Mouse (Mus musculus) cerebellum, adult 2 months (tissue): Measurements from ENCODE around the gene Fam131b. TPM values are rescaled to one million over a fixed set of nuclear protein-coding genes. Genes with fewer than 3 reads are reported as not detected.

ENCODE experiments used
- DNase-seq, 2 experiments: peaks; one replicate each; pipeline ENCODE4 v3.0.0; 2021
- H3K27ac ChIP-seq: fragments of 200-500 bp; 2 replicates; pipeline ENCODE4 v1.5.1; 2012; ENCODE audit warnings: low read length, control low read depth, inconsistent platforms; ENCODE audit not compliant: insufficient read depth
- H3K27me3 ChIP-seq: fragments of 200-500 bp; 2 replicates; pipeline ENCODE4 v1.6.1; 2012; ENCODE audit warnings: inconsistent platforms, mild to moderate bottlenecking, low read length, moderate library complexity; ENCODE audit not compliant: control insufficient read depth, insufficient read depth
- H3K4me1 ChIP-seq: fragments of 200-500 bp; 2 replicates; pipeline ENCODE4 v1.6.1; 2011; ENCODE audit warnings: low read length; ENCODE audit not compliant: control insufficient read depth, insufficient read depth
- H3K4me3 ChIP-seq: fragments of 200-500 bp; replicated peaks from 2 replicates; pipeline ENCODE3; 2011; ENCODE audit warnings: mild to moderate bottlenecking, low read depth, low read length, control low read depth; ENCODE audit not compliant: insufficient read depth
- CTCF ChIP-seq: fragments of 200-500 bp; IDR thresholded peaks from 2 replicates; pipeline ENCODE4 v1.5.1; 2011; ENCODE audit warnings: low read depth, mild to moderate bottlenecking, control low read depth, low read length, moderate library complexity, borderline replicate concordance; ENCODE audit not compliant: insufficient read depth
- POLR2A ChIP-seq: fragments of 200-500 bp; IDR thresholded peaks from 2 replicates; pipeline ENCODE4 v1.6.1; 2011; ENCODE audit warnings: low read length, control low read depth, borderline replicate concordance; ENCODE audit not compliant: insufficient read depth
- WGBS: fragments of 180-500 bp; shearing (Covaris S2); methylation state at CpG from one replicate; pipeline ENCODE4 v1.1.7; 2018; 5-methylcytosine and 5-hydroxymethylcytosine counted together
- polyA plus RNA-seq: library from polyadenylated mRNA; depleted of rRNA; stranded (reverse); fragments of >200 nt; gene quantifications from 2 replicates; pipeline ENCODE4 v1.2.3, GENCODE M21; 2012

Fam131b gene
- polyA plus RNA-seq, 1 experiment = 102 TPM

DNA sequence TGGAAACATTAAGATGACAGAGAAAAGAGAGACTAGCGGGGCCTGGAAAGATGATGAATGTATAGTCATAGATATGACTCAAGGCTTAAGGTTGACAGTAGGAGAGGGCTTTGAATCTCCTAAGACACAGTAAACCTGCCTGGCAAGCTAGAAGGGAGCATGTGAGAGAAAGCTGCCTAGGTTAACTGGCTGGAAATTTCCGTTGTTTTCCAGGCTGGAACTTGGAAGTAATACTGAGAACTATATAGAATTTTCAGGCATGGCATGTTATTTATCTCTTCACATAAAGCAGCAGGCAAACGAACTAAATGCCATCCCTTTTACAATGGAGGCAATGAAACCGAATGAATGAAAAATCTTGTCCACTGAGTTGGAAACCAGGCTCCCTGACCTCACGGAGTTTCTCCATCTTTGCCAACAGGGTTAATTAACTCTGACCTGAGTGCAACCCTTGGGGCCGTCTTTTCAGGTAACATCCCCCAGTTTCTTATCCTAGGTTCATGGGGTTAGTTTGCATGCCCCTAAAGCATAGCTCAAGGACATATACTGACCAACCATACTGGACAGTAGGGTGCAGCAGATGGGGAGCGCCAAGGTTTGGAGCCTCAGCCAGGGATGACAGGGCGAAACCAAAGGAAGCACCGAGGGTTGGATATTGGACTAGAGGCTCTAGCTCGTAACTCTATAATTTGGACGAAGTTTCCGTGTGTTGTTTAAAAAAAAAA lies 24.0 kb upstream of the Fam131b start:
- no peak for TF ChIP-seq CTCF
- H3K4me3 ChIP-seq = peak overlapping the region; percentile 55
- H3K27me3 ChIP-seq = no peaks in the 10 kb centered on the region
- H3K27ac ChIP-seq = peak overlapping the region; percentile 56
- H3K4me1 ChIP-seq = peaks cover 24% of the 10 kb centered on the region
- DNase-seq = peak; percentile 68 to 75
- 16% methylated on average over 12 of the region's 12 CpGs for WGBS

- WGBS = 73% methylated on average over 1 of the region's 1 CpGs
- H3K27ac ChIP-seq = peak overlapping the region; percentile 84
- H3K27me3 ChIP-seq = no peaks in the 10 kb centered on the region
- no peak overlapping the region for H3K4me3 ChIP-seq
- DNase-seq = peak; percentile 21 to 42
- TF ChIP-seq POLR2A (no peak), CTCF (no peak)
- peaks cover 32% of the 10 kb centered on the region for H3K4me1 ChIP-seq
Measured at GRCm38 (mm10) chr6:42344255-42344654, 19.8 kb upstream of the Fam131b start.

DNA sequence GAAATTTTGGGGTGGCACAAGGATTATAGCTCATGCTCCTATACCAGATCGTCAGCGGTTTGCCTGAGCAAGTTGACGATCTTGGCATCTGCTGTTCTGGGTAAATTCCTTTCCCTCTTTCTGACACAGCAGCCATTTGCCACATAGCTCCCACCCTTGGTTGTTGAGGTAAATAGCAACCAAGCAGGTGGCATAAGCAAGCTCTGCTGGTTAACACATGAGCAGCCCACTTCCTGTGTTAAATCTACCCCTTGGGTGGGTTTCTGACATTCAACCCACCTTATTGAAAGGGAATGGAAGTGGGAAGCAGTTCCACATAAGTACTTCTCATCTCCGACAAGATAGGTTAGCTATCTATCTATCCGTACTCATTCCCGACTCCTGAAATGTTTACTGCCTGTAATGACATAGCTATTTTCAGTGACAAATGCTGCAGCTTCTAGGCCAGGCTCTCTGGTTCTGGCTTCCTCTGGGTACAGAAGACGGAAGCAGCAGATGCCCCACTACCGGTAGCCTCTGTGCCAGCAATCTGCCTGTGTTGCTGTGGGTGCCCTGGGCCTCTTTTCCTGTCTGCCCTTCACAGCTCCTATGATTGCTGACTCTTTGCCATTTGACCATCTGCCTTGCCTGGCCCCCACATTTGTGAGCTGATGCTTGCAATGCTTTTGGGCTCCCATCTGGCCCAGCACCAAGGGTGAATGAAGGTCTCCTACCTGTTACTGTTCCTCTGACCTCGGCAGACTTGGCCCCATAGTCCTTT lies 19.1 kb upstream of the Fam131b start:
- no peaks in the 10 kb centered on the region for H3K27me3 ChIP-seq
- DNase-seq = peak; percentile 89 to 96
- H3K4me3 ChIP-seq = no peak overlapping the region
- peaks cover 32% of the 10 kb centered on the region for H3K4me1 ChIP-seq
- TF ChIP-seq CTCF (no peak), POLR2A (peak; percentile 40; the same call in 1 of the 2 replicates)
- peak overlapping the region; percentile 84 for H3K27ac ChIP-seq
- 12% methylated on average over 9 of the region's 9 CpGs for WGBS

- Histone ChIP-seq H3K27me3 (no peaks in the 10 kb centered on the region), H3K4me3 (no peak overlapping the region), H3K4me1 (peaks cover 24% of the 10 kb centered on the region), H3K27ac (peak overlapping the region; percentile 84)
- TF ChIP-seq POLR2A (no peak), CTCF (no peak)
- no peak for DNase-seq
- 75% methylated on average over 1 of the region's 1 CpGs for WGBS
Measured at GRCm38 (mm10) chr6:42342171-42342570, 17.7 kb upstream of the Fam131b start.

DNA sequence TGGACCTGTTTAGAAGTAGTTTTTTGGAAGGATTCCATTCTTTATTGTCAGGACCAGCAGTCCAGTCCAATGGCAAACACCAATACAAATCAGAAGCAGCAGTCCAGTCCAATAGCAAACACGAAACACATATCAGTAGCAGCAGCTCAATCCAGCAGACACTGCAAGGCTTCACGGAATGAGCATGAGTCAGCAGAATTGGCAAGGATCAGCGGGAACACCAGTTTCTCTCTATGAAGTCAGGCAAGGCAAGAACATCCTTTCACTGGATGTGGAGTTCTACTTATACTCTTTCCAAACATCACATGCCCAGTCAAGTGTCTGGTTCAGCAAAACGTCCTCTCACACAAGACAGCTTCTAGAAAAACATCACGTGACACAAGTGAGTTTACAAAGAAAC lies 15.5 kb upstream of the Fam131b start:
- TF ChIP-seq CTCF (no peak), POLR2A (no peak)
- H3K27ac ChIP-seq = no peak overlapping the region
- no peak overlapping the region for H3K4me3 ChIP-seq
- no peaks in the 10 kb centered on the region for H3K27me3 ChIP-seq
- WGBS = 58% methylated on average over 5 of the region's 5 CpGs
- peaks cover 24% of the 10 kb centered on the region for H3K4me1 ChIP-seq
- DNase-seq = no peak

DNA sequence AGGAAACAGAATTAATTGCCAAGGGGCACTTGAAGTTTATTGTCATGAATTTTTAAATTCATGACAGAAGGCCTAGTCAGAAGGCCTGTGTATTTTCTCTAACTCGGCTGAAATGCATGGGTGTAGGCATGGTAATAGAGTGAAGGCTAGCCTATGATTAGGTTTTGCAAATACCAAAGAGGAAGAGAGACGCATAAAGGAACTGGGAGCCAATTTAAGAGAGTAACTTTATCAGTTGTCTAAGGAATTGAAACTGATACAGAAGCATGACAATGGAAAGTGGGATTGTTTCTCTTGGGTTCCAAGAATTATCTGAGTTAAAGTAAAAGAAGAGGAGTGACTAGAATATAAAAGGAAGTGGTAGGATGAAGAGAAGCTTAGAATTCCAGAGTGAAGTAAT lies 14.7 kb upstream of the Fam131b start:
- H3K27me3 ChIP-seq = no peaks in the 10 kb centered on the region
- WGBS = 95% methylated on average over 2 of the region's 2 CpGs
- H3K4me1 ChIP-seq = peaks cover 17% of the 10 kb centered on the region
- H3K4me3 ChIP-seq = no peak overlapping the region
- no peak for TF ChIP-seq CTCF
- TF ChIP-seq POLR2A = no peak
- DNase-seq = no peak
- no peak overlapping the region for H3K27ac ChIP-seq

GRCm38 (mm10) chr6:42330946-42331345 lies 6.5 kb upstream of the Fam131b start:
- H3K27ac ChIP-seq = no peak overlapping the region
- no peak overlapping the region for H3K4me3 ChIP-seq
- peaks cover 13% of the 10 kb centered on the region for H3K4me1 ChIP-seq
- TF ChIP-seq POLR2A (no peak), CTCF (no peak)
- WGBS = 93% methylated on average over 3 of the region's 3 CpGs
- no peak for DNase-seq
- H3K27me3 ChIP-seq = no peaks in the 10 kb centered on the region

- peaks cover 15% of the 10 kb centered on the region for H3K4me1 ChIP-seq
- TF ChIP-seq POLR2A (no peak; the same call in 1 of the 2 replicates), CTCF (no peak)
- no peak overlapping the region for H3K4me3 ChIP-seq
- no peaks in the 10 kb centered on the region for H3K27me3 ChIP-seq
- peak; percentile 57 to 80 for DNase-seq
- WGBS = 28% methylated on average over 3 of the region's 3 CpGs
- peak overlapping the region; percentile 68 for H3K27ac ChIP-seq
Measured at GRCm38 (mm10) chr6:42330216-42330615, 5.8 kb upstream of the Fam131b start.
